Mouse (Mus musculus): ENCODE data around the gene Ccl1. TPM values are rescaled to one million over a fixed set of nuclear protein-coding genes. Genes with fewer than 3 reads are reported as not detected.

Gene Ccl1
- total and polyA plus RNA-seq, 3 experiments, result 95.3 to 153 (median 133) TPM

DNA sequence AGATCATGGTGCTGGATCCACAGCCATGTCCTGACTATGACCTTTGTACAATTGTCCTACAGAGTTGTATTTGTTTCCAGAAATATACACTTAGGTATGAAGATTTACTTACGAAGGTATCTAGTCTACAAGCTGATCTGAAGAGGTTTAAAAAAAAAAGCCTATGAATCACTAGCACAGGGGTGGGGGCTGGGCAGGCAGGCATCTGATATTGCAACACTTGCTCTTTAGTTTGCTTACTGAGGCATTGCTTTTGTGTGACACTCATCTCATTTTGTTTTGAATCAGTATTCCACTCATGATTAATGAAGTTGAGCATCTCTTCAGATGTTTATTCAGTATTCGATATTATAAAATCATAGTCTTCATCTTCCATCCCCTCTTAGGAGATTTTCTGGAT lies 169.3 kb downstream of the Ccl1 start:
- Histone ChIP-seq H3K4me2 (ENCODE audit: insufficient read depth, low read depth, poor library complexity, severe bottlenecking) (no peak overlapping the region), H3K36me3 (replicated peaks in 1 of 2; ENCODE audit: control insufficient read depth in 1 of 2, insufficient read depth in 1 of 2, low read length in 1 of 2) (no peaks in the 10 kb centered on the region), H3K4me1 (ENCODE audit: control insufficient read depth in 1 of 2, insufficient read depth in 2 of 2) (no peaks in the 10 kb centered on the region), H3K9me3 (replicated peaks; ENCODE audit: low read length) (no peaks in the 10 kb centered on the region), H3K27me3 (replicated peaks) (peaks cover 65% of the 10 kb centered on the region), H3K79me2 (replicated peaks; ENCODE audit: control insufficient read depth, extremely low read depth, insufficient read depth, poor library complexity, severe bottlenecking) (no peaks in the 10 kb centered on the region; the same call in 1 of the 2 replicates), H3K9ac (ENCODE audit: insufficient read depth, low read depth) (no peak overlapping the region), H3K4me3 (replicated peaks in 1 of 3; ENCODE audit: low read depth in 2 of 3, low read length in 2 of 3, poor library complexity in 1 of 3) (no peak overlapping the region), H3K27ac (ENCODE audit: insufficient read depth, low read depth) (no peak overlapping the region)
- TF ChIP-seq BHLHE40 (IDR thresholded peaks at IDR 0.05; ENCODE audit: low read depth, low read length), result no peak
- TF ChIP-seq USF1 (IDR thresholded peaks at IDR 0.05; ENCODE audit: low read depth, low read length), result no peak
- TF ChIP-seq IRF4 (IDR thresholded peaks at IDR 0.05; ENCODE audit: low read depth, low read length), result no peak
- TF ChIP-seq ZKSCAN1 (IDR thresholded peaks at IDR 0.05; ENCODE audit: borderline replicate concordance, low read depth, low read length), result no peak
- TF ChIP-seq NRF1 (IDR thresholded peaks at IDR 0.05; ENCODE audit: low read depth, low read length), result no peak
- no peak for TF ChIP-seq POLR2AphosphoS2 (IDR thresholded peaks at IDR 0.05; ENCODE audit: low read depth, low read length)
- TF ChIP-seq TBP (conservative IDR thresholded peaks at IDR 0.05; ENCODE audit: low read depth, low read length), result no peak
- TF ChIP-seq TCF12 (IDR thresholded peaks at IDR 0.05; ENCODE audit: low read depth, low read length), result no peak
- no peak for TF ChIP-seq MAZ (IDR thresholded peaks at IDR 0.05; ENCODE audit: low read depth, low read length)
- TF ChIP-seq MAX (IDR thresholded peaks at IDR 0.05; ENCODE audit: low read length), result no peak
- no peak for TF ChIP-seq ZC3H11A (IDR thresholded peaks at IDR 0.05; ENCODE audit: low read depth, low read length)
- no peak for TF ChIP-seq RAD21 (IDR thresholded peaks at IDR 0.05; ENCODE audit: low read depth, low read length)
- no peak for TF ChIP-seq USF2 (conservative IDR thresholded peaks at IDR 0.05; ENCODE audit: low read depth, low read length)
- dilution Hi-C loops (cut with MboI; ENCODE audit: extremely low pct_ligation_motif_present, extremely low pct_unique_long_range_greater_than_20kb, low sequenced_read_pairs), result no loop called here
- in situ Hi-C loops (cut with MboI; ENCODE audit: low pct_ligation_motif_present, low pct_unique_long_range_greater_than_20kb, low sequenced_read_pairs), result no loop called here
- DNase-seq (ENCODE audit: extremely low read depth), result no peak

DNA sequence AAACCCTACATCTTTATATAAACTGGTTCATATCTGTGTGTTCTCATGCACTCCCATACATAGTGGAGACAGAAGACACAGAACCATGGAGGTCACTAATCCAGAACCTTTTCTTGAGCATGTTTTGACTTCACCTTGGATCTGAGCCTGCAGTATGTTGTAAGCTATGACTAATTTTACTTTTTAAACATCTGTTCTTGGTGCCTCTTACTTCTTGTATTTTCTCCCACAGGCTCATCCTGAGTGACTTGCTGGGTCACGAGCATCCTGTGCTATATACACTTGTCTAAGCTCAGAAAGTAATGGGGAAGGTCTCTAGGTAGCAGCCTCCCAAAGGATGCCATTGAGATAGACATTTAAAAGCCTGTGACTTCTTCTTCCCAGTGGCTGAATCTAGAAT lies 172.5 kb downstream of the Ccl1 start:
- in situ Hi-C loops (cut with MboI; ENCODE audit: low pct_ligation_motif_present, low pct_unique_long_range_greater_than_20kb, low sequenced_read_pairs), result no loop called here
- dilution Hi-C loops (cut with MboI; ENCODE audit: extremely low pct_ligation_motif_present, extremely low pct_unique_long_range_greater_than_20kb, low sequenced_read_pairs), result no loop called here
- H3K4me2 ChIP-seq (ENCODE audit: insufficient read depth, low read depth, poor library complexity, severe bottlenecking), result no peak overlapping the region
- H3K4me3 ChIP-seq (replicated peaks in 1 of 3; ENCODE audit: low read depth in 2 of 3, low read length in 2 of 3, poor library complexity in 1 of 3), result no peak overlapping the region
- no peaks in the 10 kb centered on the region for H3K36me3 ChIP-seq (replicated peaks in 1 of 2; ENCODE audit: control insufficient read depth in 1 of 2, insufficient read depth in 1 of 2, low read length in 1 of 2)
- no peaks in the 10 kb centered on the region for H3K79me2 ChIP-seq (replicated peaks; ENCODE audit: control insufficient read depth, extremely low read depth, insufficient read depth, poor library complexity, severe bottlenecking)
- H3K27me3 ChIP-seq (replicated peaks), result peaks cover 52% of the 10 kb centered on the region
- DNase-seq (ENCODE audit: extremely low read depth), result no peak
- no peaks in the 10 kb centered on the region for H3K9me3 ChIP-seq (replicated peaks; ENCODE audit: low read length)
- TF ChIP-seq USF1 (IDR thresholded peaks at IDR 0.05; ENCODE audit: low read depth, low read length), result no peak
- no peak for TF ChIP-seq ZNF384 (IDR thresholded peaks at IDR 0.05; ENCODE audit: low read depth, low read length)
- TF ChIP-seq NRF1 (IDR thresholded peaks at IDR 0.05; ENCODE audit: low read depth, low read length), result no peak
- no peak for TF ChIP-seq MAX (IDR thresholded peaks at IDR 0.05; ENCODE audit: low read length)
- TF ChIP-seq EP300 (IDR thresholded peaks at IDR 0.05; ENCODE audit: low read length), result no peak
- no peak for TF ChIP-seq ZMIZ1 (IDR thresholded peaks at IDR 0.05; ENCODE audit: low read depth, low read length)
- TF ChIP-seq BHLHE40 (IDR thresholded peaks at IDR 0.05; ENCODE audit: low read depth, low read length), result no peak
- TF ChIP-seq TCF12 (IDR thresholded peaks at IDR 0.05; ENCODE audit: low read depth, low read length), result no peak
- no peak overlapping the region for H3K27ac ChIP-seq (ENCODE audit: insufficient read depth, low read depth)
- H3K4me1 ChIP-seq (ENCODE audit: control insufficient read depth in 1 of 2, insufficient read depth in 2 of 2), result no peaks in the 10 kb centered on the region
- H3K9ac ChIP-seq (ENCODE audit: insufficient read depth, low read depth), result no peak overlapping the region

Other genes starting within 250 kb of the Ccl1 start
- gene Ccl11, start 247.9 kb downstream of the Ccl1 start, total RNA-seq (2012; rRNA removed), result not detected in 2 replicates
- not detected in 2 replicates for gene Ccl11, start 247.9 kb downstream of the Ccl1 start, total RNA-seq (2014; rRNA removed)
- gene Ccl11, start 247.9 kb downstream of the Ccl1 start, polyA plus RNA-seq (2012; ENCODE audit: insufficient read length, low read depth), result not detected in 2 replicates
- gene Ccl12, start 203.8 kb downstream of the Ccl1 start, total RNA-seq (2012; rRNA removed), result not detected in 2 replicates
- gene Ccl12, start 203.8 kb downstream of the Ccl1 start, total RNA-seq (2014; rRNA removed), result not detected in 2 replicates
- 0.51 and 0.53 TPM in 2 replicates for gene Ccl12, start 203.8 kb downstream of the Ccl1 start, polyA plus RNA-seq (2012; ENCODE audit: insufficient read length, low read depth)
- not detected in 2 replicates for gene Ccl8, start 190.5 kb downstream of the Ccl1 start, total RNA-seq (2012; rRNA removed)
- not detected in 2 replicates for gene Ccl8, start 190.5 kb downstream of the Ccl1 start, total RNA-seq (2014; rRNA removed)
- gene Ccl8, start 190.5 kb downstream of the Ccl1 start, polyA plus RNA-seq (2012; ENCODE audit: insufficient read length, low read depth), result not detected in 2 replicates
- gene Tmem132e, start 83.2 kb upstream of the Ccl1 start, total RNA-seq (2012; rRNA removed), result not detected in 2 replicates
- not detected in 2 replicates for gene Tmem132e, start 83.2 kb upstream of the Ccl1 start, total RNA-seq (2014; rRNA removed)
- gene Tmem132e, start 83.2 kb upstream of the Ccl1 start, polyA plus RNA-seq (2012; ENCODE audit: insufficient read length, low read depth), result not detected in 2 replicates

Measured in CH12.LX (cell line).